Mouse (Mus musculus) thymus, postnatal 4 days (tissue): Measurements from ENCODE around the gene Odaph.

Experiments
- DNase-seq: peaks from one replicate; pipeline ENCODE4 v3.0.0; 2021

The Odaph gene

GRCm38 (mm10) chr5:91991191-91991937 is 4.1 kb downstream of the Odaph start:
- no peak for DNase-seq

DNA sequence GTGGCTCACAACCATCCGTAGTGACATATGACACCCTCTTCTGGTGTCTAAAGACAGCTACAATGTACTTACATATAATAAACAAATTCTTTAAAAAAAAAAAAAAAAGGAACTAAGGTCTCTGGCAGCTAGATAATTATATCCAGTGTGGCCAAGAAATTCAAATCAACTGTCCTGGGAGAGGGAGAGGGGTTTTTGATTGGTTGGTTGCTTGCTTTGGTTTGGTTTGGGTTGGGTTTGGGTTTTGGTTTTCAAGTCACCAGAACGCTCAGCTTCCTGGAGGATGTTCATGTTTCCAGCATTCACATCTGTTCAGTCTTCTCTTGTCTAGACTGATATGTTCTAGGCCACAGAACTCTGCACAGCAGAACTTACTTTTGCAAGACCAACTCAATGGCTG is 5.8 kb downstream of the Odaph start:
- DNase-seq = no peak

GRCm38 (mm10) chr5:91994546-91994945 is 7.3 kb downstream of the Odaph start:
- DNase-seq = no peak

GRCm38 (mm10) chr5:92000770-92001169 is 13.5 kb downstream of the Odaph start:
- DNase-seq = peak; percentile 60

- DNase-seq = peak; percentile 28
These were observed 15.7 kb downstream of the Odaph start for GRCm38 (mm10) chr5:92003011-92003410.

DNA sequence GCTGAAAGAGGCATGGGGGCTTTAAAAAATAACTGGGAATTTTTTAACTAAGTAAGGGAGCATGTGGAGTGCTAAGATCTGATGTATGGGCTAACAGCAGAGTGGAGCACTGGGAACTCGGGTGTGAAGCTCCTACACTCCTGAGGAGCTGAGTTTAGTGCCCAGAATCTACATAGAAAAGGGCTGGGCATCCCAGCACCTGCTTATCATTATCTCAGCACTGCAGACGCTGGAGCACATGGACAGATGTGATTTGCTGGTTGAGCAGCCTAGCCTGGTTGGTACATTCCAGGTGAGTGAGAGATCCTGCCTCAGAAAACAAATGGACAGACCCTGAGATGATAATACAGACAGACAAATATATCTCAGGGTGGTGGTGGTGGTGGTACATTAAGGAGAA is 22.6 kb downstream of the Odaph start:
- DNase-seq = no peak

- DNase-seq = no peak
These were observed 24.5 kb downstream of the Odaph start for GRCm38 (mm10) chr5:92011756-92012155.

DNA sequence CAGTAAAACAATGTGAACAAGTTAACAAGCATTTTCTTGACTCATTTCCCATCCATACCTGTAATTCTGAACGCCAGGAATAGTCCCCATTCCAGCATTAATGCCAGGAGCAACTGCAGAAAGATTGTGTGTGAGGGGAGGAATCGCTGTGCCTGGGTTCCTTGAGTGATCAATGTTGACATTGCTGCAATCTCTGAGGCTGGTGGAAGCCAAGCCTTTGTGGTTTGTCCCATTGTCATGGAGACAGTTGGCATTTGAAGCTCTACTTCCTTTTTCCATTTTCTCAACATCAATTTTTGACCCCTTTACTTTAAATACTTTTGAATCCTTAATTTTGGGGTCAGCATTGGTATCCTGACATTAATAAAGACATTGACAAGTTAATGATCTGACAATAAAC is 32.7 kb downstream of the Odaph start:
- no peak for DNase-seq

DNA sequence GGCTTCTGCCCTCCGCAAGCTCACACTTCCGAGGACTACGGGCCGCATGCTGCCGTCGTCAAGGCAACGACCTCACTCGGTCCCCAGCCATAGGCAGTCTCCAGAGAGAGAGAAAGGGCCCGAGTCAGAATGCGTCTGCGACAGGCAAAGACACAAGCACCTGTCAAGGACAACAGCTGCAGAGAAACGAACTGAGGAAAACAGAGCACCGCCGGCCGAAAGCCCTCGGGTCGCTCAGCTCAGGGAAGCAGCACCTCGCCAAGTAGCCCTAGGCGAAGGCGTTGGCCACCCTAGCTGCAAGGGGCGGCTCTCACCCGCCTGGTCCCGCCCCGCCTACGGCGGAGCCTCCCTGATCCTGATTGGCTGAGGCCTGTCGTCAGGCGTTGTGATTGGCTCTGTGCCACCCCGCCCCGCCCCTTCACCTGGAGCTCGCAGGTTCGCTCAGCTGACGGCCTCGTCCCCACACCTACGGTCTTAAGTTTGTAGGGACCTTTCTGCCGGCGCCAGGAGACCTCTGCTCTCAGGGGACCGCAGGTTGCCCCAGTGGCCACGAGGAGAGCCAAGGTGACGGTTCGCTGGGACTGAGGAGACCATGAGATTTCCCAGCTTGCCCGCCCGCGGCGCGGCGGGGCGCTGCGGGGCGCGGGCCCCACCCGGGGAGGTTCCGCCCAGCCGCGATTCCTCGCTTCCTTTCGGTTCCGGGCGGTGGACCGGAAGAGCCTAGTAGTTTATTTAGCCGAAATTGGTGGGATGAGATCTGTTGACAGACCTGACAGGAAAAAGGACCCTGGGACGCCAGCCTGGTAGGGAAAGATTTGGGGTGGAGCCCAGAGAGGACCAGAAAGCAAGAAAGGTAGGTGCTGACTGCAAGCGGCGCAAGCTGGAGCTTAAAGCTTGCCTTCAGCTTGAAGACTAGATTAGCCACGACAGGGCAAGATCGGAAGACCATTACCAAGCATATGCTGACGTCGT is 55.4 kb downstream of the Odaph start:
- peak; percentile 95 for DNase-seq

- no peak for DNase-seq
These were observed 56.5 kb downstream of the Odaph start, which contains the start of gene Cdkl2 for GRCm38 (mm10) chr5:92043783-92044182. Gene Cdkl2, minus strand, starts transcription at chr5:92043883.
